Mouse (Mus musculus): ENCODE results near the gene Msh5.

DNA sequence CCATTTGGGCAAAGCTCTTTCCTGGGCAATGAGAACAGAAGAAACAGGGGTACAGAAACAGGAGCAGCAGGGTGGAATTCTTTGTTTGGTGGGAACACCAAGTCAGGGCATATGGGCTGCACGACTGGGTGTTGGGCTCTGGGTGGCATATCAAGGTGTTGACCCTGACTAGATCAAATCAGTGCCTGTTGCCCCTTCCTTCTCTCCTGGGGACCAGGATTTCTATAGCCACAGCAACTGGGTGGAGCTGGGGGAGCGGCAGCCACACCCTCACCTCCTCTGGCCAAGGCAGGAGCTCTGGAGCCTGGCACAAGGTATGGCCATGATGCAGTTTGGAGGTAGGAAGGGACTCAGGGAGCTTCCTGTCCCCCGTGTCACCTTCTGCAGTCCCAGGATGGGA is 28.4 kb downstream of the Msh5 start:
- TF ChIP-seq GATA1 (IDR thresholded peaks at IDR 0.05; ENCODE audit: borderline replicate concordance, low read length) (no peak), FLI1 (IDR thresholded peaks at IDR 0.05; ENCODE audit: low read length) (no peak)

Data from megakaryocyte, embryonic 14.5 days (primary cell).